In genomic region chr19:44372969-44373368, GRCm38 (mm10) we compare ENCODE assay signal across 8 mouse cellular contexts. TPM values are rescaled to one million over a fixed set of nuclear protein-coding genes. Genes with fewer than 3 reads are reported as not detected.
DNase-seq lines count a peak whose midpoint lies in the region; ATAC-seq and TF ChIP-seq lines count a peak whose summit lies in the region.

No protein-coding gene starts in this region.

- no peak for TF ChIP-seq POLR2A in cortical plate, adult 2 months (IDR thresholded peaks at IDR 0.05; ENCODE audit: extremely low read depth, insufficient read depth, low read length)

- peak; percentile 71 for DNase-seq in neural tube, embryonic 10.5 days (ENCODE audit: extremely low spot score, low spot score)
- peak; percentile 43 to 77 for DNase-seq in gastrocnemius, postnatal 36 days
- peak; percentile 55 to 70 for DNase-seq in left cerebral cortex, postnatal 25 days (ENCODE audit: low spot score in 2 of 2)
- DNase-seq in spleen, postnatal 14 days (ENCODE audit: low spot score in 2 of 2) = peak; percentile 66 to 85

- H3K4me3 ChIP-seq in neural tube, embryonic 15.5 days (replicated peaks) = no peak overlapping the region
- H3K4me3 ChIP-seq in cortical plate, adult 2 months (ENCODE audit: insufficient read depth, low read length) = no peak overlapping the region
- no peak overlapping the region for H3K4me3 ChIP-seq in intestine, embryonic 15.5 days (replicated peaks)
- no peak overlapping the region for H3K4me3 ChIP-seq in midbrain, embryonic 13.5 days (replicated peaks)

- TF ChIP-seq CTCF in cortical plate, adult 2 months (IDR thresholded peaks at IDR 0.05; ENCODE audit: extremely low read depth, insufficient read depth, low read length) = peak; percentile 77

- H3K4me1 ChIP-seq in neural tube, embryonic 15.5 days = no peaks in the 10 kb centered on the region
- no peaks in the 10 kb centered on the region for H3K4me1 ChIP-seq in cortical plate, adult 2 months (ENCODE audit: control insufficient read depth, insufficient read depth, low read length)
- peaks cover 4% of the 10 kb centered on the region; the same call in 1 of the 2 replicates for H3K4me1 ChIP-seq in intestine, embryonic 15.5 days (replicated peaks)
- peaks cover 6% of the 10 kb centered on the region; the same call in 1 of the 2 replicates for H3K4me1 ChIP-seq in midbrain, embryonic 13.5 days (replicated peaks)

- intact Hi-C loops in gastrocnemius, postnatal 36 days (cut with DNase I) = loop anchor here (1.0 to 5.0 kb wide), 2 partner anchors 45 to 169 kb away; no protein-coding TSS in a partner anchor
- intact Hi-C loops in left cerebral cortex, postnatal 25 days (cut with DNase I) = loop anchor here (1.0 to 5.0 kb wide), 2 partner anchors 46 to 169 kb away; no protein-coding TSS in a partner anchor

- H3K9ac ChIP-seq in neural tube, embryonic 15.5 days (replicated peaks) = no peak overlapping the region
- H3K9ac ChIP-seq in intestine, embryonic 15.5 days = no peak overlapping the region
- no peak overlapping the region for H3K9ac ChIP-seq in midbrain, embryonic 13.5 days (replicated peaks)

- no peaks in the 10 kb centered on the region for H3K9me3 ChIP-seq in neural tube, embryonic 15.5 days (replicated peaks)
- no peaks in the 10 kb centered on the region for H3K9me3 ChIP-seq in intestine, embryonic 15.5 days
- no peaks in the 10 kb centered on the region for H3K9me3 ChIP-seq in midbrain, embryonic 13.5 days

- no peaks in the 10 kb centered on the region for H3K27me3 ChIP-seq in neural tube, embryonic 15.5 days (replicated peaks)
- no peaks in the 10 kb centered on the region for H3K27me3 ChIP-seq in intestine, embryonic 15.5 days (replicated peaks)
- H3K27me3 ChIP-seq in midbrain, embryonic 13.5 days = peaks cover 3% of the 10 kb centered on the region; the same call in 1 of the 2 replicates

- no peaks in the 10 kb centered on the region for H3K36me3 ChIP-seq in neural tube, embryonic 15.5 days
- no peaks in the 10 kb centered on the region for H3K36me3 ChIP-seq in intestine, embryonic 15.5 days
- H3K36me3 ChIP-seq in midbrain, embryonic 13.5 days = no peaks in the 10 kb centered on the region

- no peak for ATAC-seq in neural tube, embryonic 15.5 days (ENCODE audit: low FRiP score)
- peak; percentile 89 for ATAC-seq in intestine, embryonic 15.5 days
- peak; percentile 83 for ATAC-seq in midbrain, embryonic 13.5 days

- 26% methylated on average over 6 of the region's 6 CpGs for WGBS in neural tube, embryonic 15.5 days
- 24% methylated on average over 6 of the region's 6 CpGs for WGBS in intestine, embryonic 15.5 days
- 22% methylated on average over 6 of the region's 6 CpGs for WGBS in midbrain, embryonic 13.5 days

- H3K4me2 ChIP-seq in neural tube, embryonic 15.5 days = no peak overlapping the region
- no peak overlapping the region for H3K4me2 ChIP-seq in intestine, embryonic 15.5 days (replicated peaks)
- H3K4me2 ChIP-seq in midbrain, embryonic 13.5 days (replicated peaks) = no peak overlapping the region

- no peak overlapping the region for H3K27ac ChIP-seq in neural tube, embryonic 15.5 days (replicated peaks)
- no peak overlapping the region for H3K27ac ChIP-seq in cortical plate, adult 2 months (ENCODE audit: insufficient read depth, low read length)
- no peak overlapping the region for H3K27ac ChIP-seq in intestine, embryonic 15.5 days
- H3K27ac ChIP-seq in midbrain, embryonic 13.5 days = no peak overlapping the region

RNA-seq across cellular contexts. Expression of gene Scd1, which starts 34.7 kb away (rescaled TPM):
- 7.5 and 8.5 TPM in 2 replicates for polyA plus RNA-seq in neural tube, embryonic 15.5 days (2015; fragmentation: Nextera tagmentation; extraction: Ambion mirVana)
- polyA plus RNA-seq in cortical plate, adult 2 months (2012; rRNA removed) = 121 and 184 TPM in 2 replicates
- 10 to 100 TPM; 26.3 to 28.7 TPM for total RNA-seq in gastrocnemius, postnatal 36 days (2021)
- 5.2 TPM in 2 replicates for polyA plus RNA-seq in intestine, embryonic 15.5 days (2015; fragmentation: Nextera tagmentation; extraction: Ambion mirVana)
- total RNA-seq in left cerebral cortex, postnatal 25 days (2021) = 100 to 1,000 TPM; 148 to 162 TPM
- polyA plus RNA-seq in midbrain, embryonic 13.5 days (2015; fragmentation: Nextera tagmentation; extraction: Ambion mirVana) = 3.5 and 5.0 TPM in 2 replicates

RNA-seq across cellular contexts. Expression of gene Scd4, which starts 40.1 kb away (rescaled TPM):
- polyA plus RNA-seq in neural tube, embryonic 15.5 days (2015; fragmentation: Nextera tagmentation; extraction: Ambion mirVana) = 0.09 and 0.15 TPM in 2 replicates
- polyA plus RNA-seq in cortical plate, adult 2 months (2012; rRNA removed) = 0.25 and 0.33 TPM in 2 replicates
- total RNA-seq in gastrocnemius, postnatal 36 days (2021) = under 1 TPM; 0.10 to 0.20 TPM
- 0.10 and 0.19 TPM in 2 replicates for polyA plus RNA-seq in intestine, embryonic 15.5 days (2015; fragmentation: Nextera tagmentation; extraction: Ambion mirVana)
- 1 to 10 TPM; 2.2 to 2.3 TPM for total RNA-seq in left cerebral cortex, postnatal 25 days (2021)
- polyA plus RNA-seq in midbrain, embryonic 13.5 days (2015; fragmentation: Nextera tagmentation; extraction: Ambion mirVana) = 0.08 TPM in 2 replicates

Comparison
In these comparisons a context has a peak if more than half of its experiments do, and no peak if none do; other contexts are left out.
1. RNA of gene Scd1, which starts 34.7 kb away (polyA plus RNA-seq): 121 to 184 TPM in cortical plate, adult 2 months; 7.5 to 8.5 TPM in neural tube, embryonic 15.5 days, 5.2 TPM in intestine, embryonic 15.5 days and 3.5 to 5.0 TPM in midbrain, embryonic 13.5 days; every median in the first group is over 10 times any median in the second.
2. Peak in every context shown above with its lines, with median percentiles within 50 percentile points of each other: DNase-seq.